Mouse (Mus musculus) small intestine, adult 10 weeks (tissue): ENCODE data around the gene Dmwd. TPM values are rescaled to one million over a fixed set of nuclear protein-coding genes. Genes with fewer than 3 reads are reported as not detected.

ENCODE experiments used
- polyA plus RNA-seq: library from polyadenylated mRNA; stranded (reverse); fragments of 350-450 nt; fragmentation: Illumina TruSeq; extraction: RNeasy Lipid Tissue Mini Kit (QIAGEN cat#74804); gene quantifications from one replicate; pipeline ENCODE4 v1.2.3, GENCODE M21; 2014; ENCODE audit warnings: low replicate concordance

Gene Dmwd
- not detected for polyA plus RNA-seq

GRCm38 (mm10) chr7:19075723-19076585 lies at the start of gene Dmwd:
Gene Dmwd, plus strand, starts transcription at chr7:19076227.

GRCm38 (mm10) chr7:19054047-19054776 lies 21.8 kb upstream of the Dmwd start, which contains the start of gene Rsph6a:
Gene Rsph6a, plus strand, starts transcription at chr7:19054690.

GRCm38 (mm10) chr7:19083701-19084100 lies 7.7 kb downstream of the Dmwd start, which contains the start of gene Dmpk:
Gene Dmpk, plus strand, starts transcription at chr7:19083849.

GRCm38 (mm10) chr7:19094471-19094825 lies 18.4 kb downstream of the Dmwd start, which contains the start of gene Six5:
Gene Six5, plus strand, starts transcription at chr7:19094594.

GRCm38 (mm10) chr7:19118028-19118771 lies 42.2 kb downstream of the Dmwd start, which contains the start of gene Gm4969:
Gene Gm4969, minus strand, starts transcription at chr7:19118368.

GRCm38 (mm10) chr7:19119631-19120429 lies 43.8 kb downstream of the Dmwd start, which contains the start of gene Fbxo46:
Gene Fbxo46, plus strand, starts transcription at chr7:19119859.

Other genes with a start within 250 kb of the Dmwd start
- gene Mill2, start 236.3 kb upstream of the Dmwd start, polyA plus RNA-seq, result 4.1 TPM
- not detected for gene Pglyrp1, start 204.9 kb upstream of the Dmwd start, polyA plus RNA-seq
- 0.71 TPM for gene Ccdc61, start 165.8 kb upstream of the Dmwd start, polyA plus RNA-seq
- gene Nova2, start 150.3 kb upstream of the Dmwd start, polyA plus RNA-seq, result 0.07 TPM
- not detected for gene Nanos2, start 88.8 kb upstream of the Dmwd start, polyA plus RNA-seq
- gene Mypop, start 85.0 kb upstream of the Dmwd start, polyA plus RNA-seq, result not detected
- gene Irf2bp1, start 72.2 kb upstream of the Dmwd start, polyA plus RNA-seq, result 0.52 TPM
- 4.9 TPM for gene Foxa3, start 52.7 kb upstream of the Dmwd start, polyA plus RNA-seq
- 1.7 TPM for gene Sympk, start 51.9 kb upstream of the Dmwd start, polyA plus RNA-seq
- gene Rsph6a, start 21.5 kb upstream of the Dmwd start, polyA plus RNA-seq, result not detected
- 1.3 TPM for gene Dmpk, start 7.6 kb downstream of the Dmwd start, polyA plus RNA-seq
- gene Six5, start 18.4 kb downstream of the Dmwd start, polyA plus RNA-seq, result 0.33 TPM
- gene Gm4969, start 42.1 kb downstream of the Dmwd start, polyA plus RNA-seq, result not detected
- gene Fbxo46, start 43.6 kb downstream of the Dmwd start, polyA plus RNA-seq, result 0.48 TPM
- 2.7 TPM for gene Qpctl, start 73.1 kb downstream of the Dmwd start, polyA plus RNA-seq
- gene Snrpd2, start 73.5 kb downstream of the Dmwd start, polyA plus RNA-seq, result 1.3 TPM
- 0.22 TPM for gene Gipr, start 89.9 kb downstream of the Dmwd start, polyA plus RNA-seq
- not detected for gene Eml2, start 100.2 kb downstream of the Dmwd start, polyA plus RNA-seq
- 1.4 TPM for gene Gpr4, start 136.3 kb downstream of the Dmwd start, polyA plus RNA-seq
- 6.8 TPM for gene Opa3, start 152.1 kb downstream of the Dmwd start, polyA plus RNA-seq
- gene Vasp, start 195.6 kb downstream of the Dmwd start, polyA plus RNA-seq, result 48.9 TPM
- 4.2 TPM for gene Ppm1n, start 203.8 kb downstream of the Dmwd start, polyA plus RNA-seq
- not detected for gene Rtn2, start 206.4 kb downstream of the Dmwd start, polyA plus RNA-seq
- 0.67 TPM for gene Fosb, start 233.8 kb downstream of the Dmwd start, polyA plus RNA-seq